Mouse (Mus musculus) left cerebral cortex, postnatal 10 days (tissue): ENCODE measurements around the gene Sapcd1. TPM values are rescaled to one million over a fixed set of nuclear protein-coding genes. Genes with fewer than 3 reads are reported as not detected.

Experiments
- DNase-seq, 2 experiments: peaks; one replicate each; pipeline ENCODE4 v3.0.0; 2021 to 2022; ENCODE audit warnings: low spot score in 2 of 2, mixed read lengths in 1 of 2; ENCODE audit errors: extremely low spot score in 1 of 2
- intact Hi-C: fragments of 180-260 bp; cut with DNase I; formaldehyde crosslinking; loops from one replicate; pipeline ENCODE4 v1.15.1; 2025
- total RNA-seq, 2 experiments: library from RNA; stranded (reverse); gene quantifications; 2 replicates each; pipeline ENCODE4 v1.2.3; 2021

Sapcd1 gene
- total RNA-seq, 2 experiments from 2014 or later: 0.83 to 1.0 TPM

DNA sequence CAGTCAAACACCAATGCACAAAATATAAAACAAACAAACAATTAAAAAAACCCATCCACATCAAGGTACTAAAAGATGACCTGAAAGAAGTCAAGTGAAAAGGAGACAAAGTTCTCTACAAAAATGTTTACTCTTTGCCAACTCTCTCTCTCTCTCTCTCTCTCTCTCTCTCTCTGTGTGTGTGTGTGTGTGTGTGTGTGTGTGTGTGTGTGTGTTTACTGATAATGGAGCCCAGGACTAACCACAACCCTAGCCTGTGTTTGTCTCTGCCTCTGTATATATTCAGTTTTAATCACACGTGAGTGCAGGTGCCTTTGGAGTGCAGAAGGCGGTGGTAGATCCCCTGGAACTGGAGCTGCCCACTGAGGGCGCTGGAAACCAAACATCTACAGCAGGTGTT, 29.3 kb upstream of the Sapcd1 start:
- no peak for DNase-seq
- intact Hi-C loops: loop anchor here (5.0 kb wide), 1 partner anchor 35 kb away; no protein-coding TSS in a partner anchor

DNA sequence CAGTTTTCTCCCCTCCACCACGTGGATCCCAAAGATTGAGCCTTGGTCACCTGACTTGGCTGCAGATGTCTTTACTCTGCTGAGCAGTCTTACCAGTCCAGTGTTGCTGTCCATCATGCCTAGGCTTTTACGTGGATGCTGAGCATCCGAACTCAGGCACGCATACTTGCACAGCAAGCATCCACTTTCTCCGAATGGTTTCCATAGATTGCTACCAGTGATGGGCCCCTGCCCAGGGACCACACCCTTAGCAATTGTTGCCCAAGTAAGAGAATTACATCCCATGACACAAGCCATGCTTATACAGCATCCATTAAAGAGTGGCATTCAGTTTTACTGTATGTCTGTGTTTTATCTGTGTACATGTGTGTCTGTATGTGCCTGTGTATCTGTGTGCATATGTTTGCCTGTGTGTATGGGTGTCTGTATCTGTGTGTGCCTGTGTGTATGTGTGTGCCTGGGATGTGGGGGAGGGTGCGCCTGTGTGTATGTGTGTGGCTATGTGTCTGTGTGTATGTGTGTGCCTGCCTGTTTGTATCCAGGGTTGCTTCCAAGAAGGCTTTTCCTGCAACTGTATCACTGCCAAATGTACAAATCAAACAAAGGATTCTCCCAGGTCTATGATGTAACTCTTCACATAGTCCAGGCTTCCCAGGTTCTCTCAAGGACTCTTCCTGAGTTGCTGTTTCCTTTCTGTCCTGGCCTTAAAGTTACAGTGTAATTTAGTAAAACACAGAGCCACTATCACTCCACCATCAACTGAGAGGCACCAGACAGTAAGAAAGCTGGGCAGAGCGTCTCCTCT, 28.1 kb upstream of the Sapcd1 start:
- no peak for DNase-seq
- intact Hi-C loops: loop anchor here (5.0 kb wide), 1 partner anchor 34 kb away; no protein-coding TSS in a partner anchor

DNA sequence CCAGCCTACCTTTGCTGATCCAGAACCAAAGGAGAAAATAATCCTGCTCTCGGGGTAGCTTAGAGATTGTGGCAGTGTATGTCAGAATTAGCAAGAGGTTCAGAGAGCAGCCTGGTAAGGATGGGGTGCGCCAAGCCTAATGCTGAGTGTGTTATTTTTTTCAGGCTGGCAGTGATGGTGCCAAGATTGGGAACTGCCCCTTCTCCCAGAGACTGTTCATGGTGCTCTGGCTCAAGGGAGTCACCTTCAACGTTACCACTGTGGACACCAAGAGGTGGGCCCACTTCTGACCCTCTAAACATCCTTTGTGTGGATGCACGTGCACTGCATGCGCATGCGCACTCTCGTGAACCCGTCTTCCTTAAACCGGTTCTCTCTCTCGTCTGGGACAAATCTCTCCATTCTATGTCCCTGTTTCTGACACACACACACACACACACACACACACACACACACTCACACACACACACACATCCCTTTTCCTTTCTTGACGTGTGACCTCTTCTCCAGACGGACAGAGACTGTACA, 24.5 kb upstream of the Sapcd1 start:
- intact Hi-C loops: no loop called here
- DNase-seq: no peak

DNA sequence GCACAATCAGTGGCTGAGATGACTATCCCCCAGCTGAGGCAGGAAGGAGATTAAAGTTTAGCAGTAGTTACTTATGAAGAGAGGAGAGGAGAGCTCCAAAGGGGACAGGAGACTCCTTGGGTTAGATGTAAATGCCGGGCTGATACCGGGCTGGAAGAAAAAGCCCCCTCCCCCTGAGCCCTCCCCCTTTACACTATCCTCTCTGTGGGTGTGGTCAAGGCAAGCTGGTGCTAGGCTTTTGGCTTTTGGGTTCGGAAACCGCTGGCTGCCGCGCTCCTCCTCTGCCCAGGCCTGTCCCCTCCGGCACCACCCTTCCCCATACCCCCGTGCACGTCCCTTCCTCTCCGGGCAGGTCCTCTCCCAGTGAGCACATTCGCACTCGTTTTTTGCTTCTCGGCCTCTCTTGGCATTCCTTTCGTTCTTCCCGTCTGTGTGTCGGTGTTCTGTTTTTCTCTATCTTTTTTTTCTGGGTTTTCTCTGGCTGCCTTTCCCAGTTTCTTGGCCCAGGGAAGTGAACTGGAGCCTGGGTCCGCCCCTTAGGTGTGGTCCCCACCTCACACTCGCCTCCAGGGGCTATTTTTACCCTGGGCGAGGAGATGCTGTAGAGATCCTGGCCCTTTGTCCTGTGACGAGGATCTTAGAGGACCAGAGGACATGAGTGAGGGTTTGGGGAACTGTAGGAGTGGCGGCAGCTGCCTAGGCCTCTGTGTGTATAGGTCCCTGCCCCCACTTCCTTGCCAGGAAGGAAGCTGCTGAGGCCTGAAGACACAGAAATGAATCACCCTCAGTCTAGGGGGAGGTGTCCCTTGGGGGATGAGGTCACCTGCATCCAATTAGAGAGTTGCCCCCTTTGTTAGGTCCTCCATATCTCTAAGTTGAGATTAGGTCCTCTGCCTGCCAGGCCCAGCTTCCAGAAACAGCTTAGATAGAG, 23.6 kb upstream of the Sapcd1 start:
- DNase-seq: peak in 1 of 2 experiments; percentile 85

DNA sequence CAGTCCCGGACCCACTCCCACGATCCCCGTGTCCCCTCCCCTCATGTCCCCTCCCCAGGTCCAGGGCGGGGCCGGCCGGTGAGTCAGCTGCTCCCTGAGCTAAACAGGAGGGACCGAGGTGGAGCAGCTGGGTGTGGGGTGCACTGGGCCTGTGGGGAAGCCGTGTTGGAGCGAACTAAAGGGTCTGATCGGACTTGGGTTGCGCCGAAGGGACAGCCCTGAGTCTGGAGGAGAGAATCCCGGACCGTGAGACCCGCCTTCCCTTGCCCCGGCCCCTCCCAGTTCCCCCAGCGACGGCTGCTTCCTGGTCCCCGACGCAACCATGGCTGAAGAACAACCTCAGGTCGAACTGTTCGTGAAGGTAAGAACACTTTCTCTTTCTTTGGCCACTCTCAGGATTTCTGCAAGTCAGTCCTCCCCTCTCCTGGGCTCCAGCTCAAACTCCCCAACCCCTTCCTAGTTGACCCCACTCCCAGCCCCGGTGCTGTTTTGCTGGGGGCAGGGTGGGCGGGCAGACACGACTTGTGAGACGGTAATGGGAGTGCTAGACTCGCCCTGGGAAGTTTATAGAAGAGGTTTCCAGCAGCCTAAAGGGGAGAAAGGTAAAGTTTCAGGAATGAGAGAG, 22.4 kb upstream of the Sapcd1 start:
- DNase-seq: peak in 1 of 2 experiments; percentile 87
- intact Hi-C loops: no loop called here

More for the DNA sequence above, 23.6 kb upstream of the Sapcd1 start:
- intact Hi-C loops: no loop called here

DNA sequence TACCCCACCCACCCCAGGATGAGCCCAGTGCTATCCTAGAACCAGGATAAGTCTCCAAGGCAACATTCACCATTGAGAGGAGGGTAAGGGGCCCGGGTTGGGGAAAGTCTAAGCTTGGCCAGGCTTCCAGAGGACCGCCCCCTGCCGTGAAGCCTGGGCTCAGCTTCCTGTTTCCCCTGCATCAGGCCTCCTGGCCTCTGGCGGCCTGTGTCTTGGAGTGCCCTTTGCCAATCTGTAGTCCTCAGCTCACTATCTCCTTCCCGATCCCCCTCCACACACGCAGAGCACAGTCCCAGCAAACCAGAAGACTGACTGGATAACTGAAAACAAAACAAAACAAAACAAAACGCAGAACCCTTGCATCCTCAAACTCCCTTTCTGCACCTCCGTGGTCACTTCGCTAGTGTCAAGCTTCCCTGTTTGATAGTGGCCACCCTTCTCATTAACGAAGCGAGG, 21.8 kb upstream of the Sapcd1 start, which contains the start of gene Clic1:
Gene Clic1 (plus strand): TSS at position 406 of the 456 bp plus-strand sequence.
- intact Hi-C loops: no loop called here
- peak in 1 of 2 experiments; percentile 83 for DNase-seq

DNA sequence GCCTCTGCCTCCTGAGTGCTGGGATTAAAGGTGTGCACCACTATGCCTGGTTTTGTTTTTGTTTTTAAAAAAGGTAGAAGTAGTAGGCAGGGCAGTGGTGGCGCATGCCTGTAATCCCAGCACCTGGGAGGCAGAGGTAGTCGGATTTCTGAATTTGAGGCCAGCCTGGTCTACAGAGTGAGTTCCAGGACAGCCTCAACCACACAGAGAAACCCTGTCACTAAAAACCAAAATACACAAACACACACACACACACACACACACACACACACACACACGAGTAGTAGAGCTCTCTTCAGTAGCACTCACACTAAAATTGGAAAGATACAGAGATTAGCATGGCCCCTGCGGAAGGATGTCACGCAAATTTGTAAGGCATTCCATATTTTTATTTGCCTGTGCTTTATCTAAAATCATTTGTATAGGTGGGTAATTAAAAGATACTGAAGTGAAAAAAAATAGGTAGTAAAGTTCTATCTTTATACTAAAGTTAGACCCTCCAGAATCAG, 21.2 kb upstream of the Sapcd1 start:
- intact Hi-C loops: no loop called here
- no peak for DNase-seq

DNA sequence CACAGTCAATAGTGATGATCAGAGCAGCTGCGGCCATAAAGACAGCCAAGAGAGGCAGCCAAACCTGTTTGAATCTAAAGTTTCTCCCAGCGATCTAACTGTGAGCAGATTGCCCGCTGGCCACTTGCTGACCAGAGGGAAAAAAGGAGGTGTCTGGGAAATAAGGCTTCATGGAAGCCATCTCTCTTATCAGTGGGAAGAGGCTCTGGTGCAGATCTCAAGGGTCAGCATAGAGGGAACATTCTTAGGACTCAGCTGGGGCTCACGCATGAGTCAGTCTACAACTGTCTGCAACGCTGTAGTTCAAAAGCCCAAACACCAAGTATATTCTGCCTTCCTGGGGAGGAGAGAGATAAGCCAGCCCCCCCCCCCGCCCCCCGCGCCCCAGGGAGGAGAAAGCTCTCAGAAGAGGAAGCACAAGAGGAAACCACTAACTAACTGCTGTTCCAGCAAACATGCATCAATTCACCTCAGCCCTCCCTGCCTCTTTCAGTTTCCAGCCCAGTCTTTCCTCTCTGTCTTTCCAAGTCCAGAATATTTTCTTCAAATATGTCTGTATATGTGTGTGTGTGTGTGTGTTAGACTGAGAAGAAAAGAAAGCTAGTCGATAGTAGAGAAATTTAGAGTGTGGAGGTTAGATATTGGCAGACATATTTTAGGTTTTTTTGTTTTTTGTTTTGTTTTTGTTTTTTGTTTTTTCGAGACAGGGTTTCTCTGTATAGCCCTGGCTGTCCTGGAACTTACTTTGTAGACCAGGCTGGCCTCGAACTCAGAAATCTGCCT, 20.5 kb upstream of the Sapcd1 start:
- no peak for DNase-seq
- intact Hi-C loops: no loop called here

DNA sequence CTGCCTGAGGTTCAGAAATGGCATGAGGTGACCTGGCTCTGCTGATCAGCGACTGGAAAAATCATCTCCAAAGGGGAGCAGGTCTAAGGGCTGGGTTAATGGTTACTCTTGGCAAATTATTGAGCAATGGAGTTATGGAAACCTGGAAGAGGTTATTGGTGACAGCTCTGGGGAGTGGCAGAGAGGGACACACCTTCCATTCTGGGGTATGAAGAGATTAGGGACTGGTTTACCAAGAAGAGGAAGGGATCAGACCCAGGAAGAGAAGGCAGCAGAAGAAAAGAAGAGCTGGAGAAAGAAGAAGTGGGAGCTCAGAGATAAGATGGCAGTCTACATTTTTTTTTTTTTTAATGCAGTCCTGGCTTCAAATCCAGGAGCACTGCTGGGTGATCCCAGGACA, 19.9 kb upstream of the Sapcd1 start:
- no peak for DNase-seq
- intact Hi-C loops: no loop called here

DNA sequence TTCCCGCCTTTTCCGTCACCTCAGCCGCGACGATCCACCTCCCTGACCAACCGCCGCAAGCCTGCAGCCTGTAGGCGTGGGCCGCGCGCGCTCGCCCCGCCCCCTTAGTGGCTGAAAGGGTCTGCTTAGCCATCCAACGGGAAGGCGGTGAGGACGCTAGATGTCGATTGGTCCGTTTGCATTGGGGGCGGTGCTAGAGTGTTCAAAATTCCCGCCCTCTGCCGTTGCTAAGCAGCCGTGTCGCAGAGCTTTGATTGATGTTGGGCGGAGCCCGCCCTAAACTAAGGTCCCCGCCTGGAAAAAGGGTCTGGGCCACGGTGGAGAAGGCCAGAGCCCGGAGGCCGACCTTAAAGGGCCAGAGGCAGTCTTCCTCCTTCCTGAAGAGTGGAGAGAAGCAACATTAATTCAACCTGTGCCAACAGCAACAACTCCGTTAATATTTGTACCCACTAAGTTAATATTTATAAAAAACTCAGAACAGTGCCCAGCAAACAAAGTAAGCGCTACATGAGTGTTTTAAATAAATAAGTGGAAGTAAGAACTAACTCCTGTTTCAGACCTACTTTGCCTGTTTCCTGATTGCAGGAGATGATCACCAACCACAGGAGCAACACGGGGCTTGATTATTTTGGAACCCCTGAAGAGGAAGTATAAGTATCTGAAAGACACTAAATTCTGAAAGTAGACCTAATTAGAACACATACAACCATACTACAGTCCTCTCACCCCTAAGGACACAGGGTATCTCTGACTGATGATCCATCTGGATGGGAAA, 19.1 kb upstream of the Sapcd1 start, which contains the start of gene Msh5:
Gene Msh5 (minus strand): TSS at position 65 of the 775 bp plus-strand sequence.
- intact Hi-C loops: no loop called here
- DNase-seq: peak; percentile 96 to 98

DNA sequence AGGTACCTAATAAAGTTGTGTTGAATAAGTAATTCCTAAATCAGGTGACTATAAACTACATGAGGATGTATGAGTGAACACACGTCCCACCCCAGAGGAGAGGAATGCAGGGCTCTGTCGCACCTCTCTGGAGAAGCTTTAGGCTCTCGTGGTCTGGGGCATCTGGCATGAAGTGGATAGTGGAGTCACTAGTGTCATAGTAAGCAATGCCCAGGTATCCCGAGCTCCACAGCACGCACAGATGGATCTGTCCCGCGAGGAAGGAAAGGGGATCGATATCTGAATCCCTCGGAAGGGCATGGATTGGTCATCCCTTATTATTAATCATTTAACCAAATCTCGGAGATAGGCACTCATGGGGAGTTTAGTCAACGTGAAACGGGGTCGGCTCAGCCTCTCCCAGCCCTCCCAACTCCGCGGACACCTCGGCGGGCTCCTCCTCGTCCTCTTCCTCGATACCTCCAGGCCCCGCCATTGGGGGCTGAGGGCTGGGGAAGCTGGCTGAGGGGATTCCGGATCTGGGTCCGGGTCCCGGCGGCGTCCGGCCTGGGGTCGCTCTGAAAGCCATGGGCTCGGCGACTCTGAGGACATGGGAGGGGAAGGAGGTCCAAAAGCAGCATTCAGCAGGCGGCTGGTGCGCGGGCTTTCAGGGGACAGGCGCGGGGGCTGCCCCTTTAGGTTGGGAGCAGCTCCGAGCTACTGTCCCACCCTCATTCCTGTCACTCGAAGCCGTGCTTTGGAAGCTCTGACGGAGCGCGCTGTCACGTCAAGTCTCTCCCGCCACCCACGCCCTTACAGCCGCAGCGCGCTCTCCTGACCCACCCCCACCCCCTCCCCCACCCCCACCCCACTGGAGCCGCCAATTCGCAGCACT, 18.2 kb upstream of the Sapcd1 start:
- DNase-seq: no peak
- intact Hi-C loops: no loop called here

DNA sequence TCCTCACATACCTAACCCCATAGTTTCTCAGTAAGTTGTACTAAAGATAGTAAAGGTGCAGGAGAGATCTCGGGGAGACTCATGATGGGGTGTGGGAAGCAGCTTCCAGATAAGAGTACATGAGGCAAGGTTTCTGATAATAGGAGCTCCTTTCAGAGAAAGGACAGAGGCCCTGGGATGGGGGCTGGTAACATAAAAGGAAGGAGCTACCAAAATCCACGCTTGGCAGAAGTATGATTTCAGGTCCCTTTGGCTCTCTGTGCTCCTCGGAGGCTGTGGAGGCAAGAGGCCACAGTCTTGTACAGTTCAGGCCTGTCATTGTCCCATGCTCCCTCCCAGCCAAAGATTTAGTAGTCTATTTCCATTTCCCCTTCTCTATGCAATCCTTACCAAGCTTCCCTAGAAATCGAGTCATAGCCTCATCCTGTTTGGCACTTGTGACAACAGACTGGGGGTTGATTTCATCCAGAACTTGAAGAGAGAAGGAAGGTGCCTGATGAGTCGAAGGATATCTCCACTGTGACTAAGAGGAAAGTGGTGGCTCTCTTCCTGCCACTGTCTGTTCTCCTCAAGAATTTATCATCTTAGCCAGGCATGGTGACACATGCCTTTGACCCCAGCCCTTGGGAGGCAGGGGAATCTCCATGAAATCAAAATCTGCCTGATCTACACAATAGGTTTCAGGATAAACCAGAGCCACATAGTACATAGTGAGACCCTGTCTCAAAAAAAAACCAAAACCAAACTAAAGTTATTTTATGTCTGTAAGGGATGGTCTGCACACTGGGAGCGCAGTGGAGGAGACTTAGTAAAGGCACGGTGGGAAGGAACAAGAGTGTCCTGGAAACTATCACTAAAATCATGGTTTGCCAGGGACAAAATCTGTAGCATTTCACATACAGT, 17.3 kb upstream of the Sapcd1 start:
- DNase-seq: no peak
- intact Hi-C loops: no loop called here

DNA sequence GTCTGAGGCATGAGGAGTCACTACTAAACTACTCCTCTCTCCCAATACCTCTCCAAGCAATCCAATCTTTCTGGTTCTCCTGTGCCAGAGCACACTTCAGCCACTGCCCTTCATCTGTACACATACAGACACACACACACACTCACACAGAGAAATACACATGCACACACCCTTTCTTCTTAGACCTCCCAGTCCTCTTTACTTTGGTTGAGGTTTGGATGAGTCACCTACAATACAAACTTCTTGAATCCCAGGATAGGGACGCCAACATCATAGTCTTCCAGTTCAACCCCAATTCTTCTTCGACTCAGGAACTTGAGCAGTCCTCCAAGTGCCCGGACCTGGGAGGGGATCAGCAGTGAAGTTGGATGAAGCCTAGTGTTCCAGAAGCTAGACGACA, 16.0 kb upstream of the Sapcd1 start:
- DNase-seq: no peak
- intact Hi-C loops: no loop called here

DNA sequence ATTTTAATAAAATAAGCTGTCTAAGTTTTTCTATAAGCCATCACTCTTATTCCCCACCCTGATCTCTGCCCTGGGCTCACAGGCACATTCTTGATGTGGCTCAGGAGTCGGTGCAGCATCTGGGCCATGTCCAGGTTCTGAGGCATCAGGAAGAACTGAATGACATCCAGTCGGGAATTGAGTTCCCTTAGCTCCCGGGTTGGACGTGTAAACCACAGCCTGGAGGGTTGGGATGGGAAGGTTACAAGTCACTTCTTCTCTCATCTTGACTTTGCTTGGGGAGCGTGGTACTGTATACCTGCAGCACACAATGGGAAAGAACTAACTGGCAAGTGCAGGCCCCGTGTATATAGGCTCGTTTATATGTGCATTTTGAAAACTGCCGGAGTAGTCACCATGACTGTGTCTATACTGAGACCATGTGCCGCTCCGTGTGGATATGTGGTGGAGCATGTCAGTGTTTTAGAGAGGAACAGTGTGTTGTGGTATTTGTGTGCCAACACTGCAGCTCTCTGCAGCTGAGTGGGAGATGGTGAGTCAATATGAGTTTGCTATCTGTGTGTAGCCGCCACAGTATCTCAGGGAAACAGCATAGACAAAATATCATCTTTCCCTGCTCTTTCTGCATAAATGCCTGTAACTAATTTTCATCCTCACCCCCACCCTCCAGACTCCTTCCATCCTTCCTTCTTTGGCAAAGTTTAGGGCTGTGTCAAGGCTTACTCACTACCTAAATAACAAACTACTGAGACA, 11.5 kb upstream of the Sapcd1 start:
- no peak for DNase-seq
- intact Hi-C loops: no loop called here

DNA sequence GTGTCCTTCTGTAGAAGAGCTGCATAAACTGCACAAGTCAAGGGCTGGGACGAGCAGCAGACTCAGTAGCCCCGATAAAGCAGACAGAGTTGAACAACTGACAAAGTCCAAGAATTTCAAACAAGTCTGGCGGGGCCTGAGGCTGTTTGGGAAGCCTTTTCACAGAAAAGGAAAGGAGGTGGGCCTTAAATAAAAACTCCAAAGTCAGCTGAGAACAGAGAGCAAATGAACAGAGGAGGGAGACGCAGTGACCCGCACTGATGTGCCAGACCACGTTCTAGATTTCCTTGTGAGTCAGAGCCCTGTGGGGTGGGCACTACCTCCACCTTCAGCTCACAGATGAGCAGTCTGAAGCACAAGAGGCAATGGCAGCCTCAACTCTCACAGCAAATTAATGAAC, 7.1 kb upstream of the Sapcd1 start:
- DNase-seq: no peak
- intact Hi-C loops: no loop called here
